Mouse (Mus musculus): Measurements from ENCODE around the gene Ifna5.

GRCm38 (mm10) chr4:88864599-88864998, 29.3 kb downstream of the Ifna5 start:
- TF ChIP-seq CTCF (IDR thresholded peaks at IDR 0.05; ENCODE audit: extremely low read depth, insufficient read depth, low read length) (no peak), POLR2A (IDR thresholded peaks at IDR 0.05; ENCODE audit: extremely low read depth, insufficient read depth, low read length) (no peak)

Data from cortical plate, adult 2 months (tissue).